Mouse (Mus musculus): Measurements from ENCODE around the gene Zfp13.
A peak's percentile ranks its signal among the peaks of the same experiment; 100 is the strongest.

Zfp13 gene

GRCm38 (mm10) chr17:23550856-23551255 lies 48.4 kb downstream of the Zfp13 start:
- Histone ChIP-seq H3K36me3 (ENCODE audit: insufficient read depth, low read length) (peaks cover 6% of the 10 kb centered on the region), H3K27me3 (ENCODE audit: insufficient read depth, low read length) (peaks cover 18% of the 10 kb centered on the region; the same call in 1 of the 2 replicates), H3K4me3 (replicated peaks; ENCODE audit: low read length) (peak overlapping the region; percentile 87), H3K4me1 (replicated peaks; ENCODE audit: low read depth, low read length) (peaks cover 53% of the 10 kb centered on the region), H3K9me3 (ENCODE audit: low read length) (no peaks in the 10 kb centered on the region)
- no peak for TF ChIP-seq POU5F1 (IDR thresholded peaks at IDR 0.05; ENCODE audit: borderline replicate concordance, low read length)
- TF ChIP-seq NANOG (IDR thresholded peaks at IDR 0.05; ENCODE audit: borderline replicate concordance, low read length): no peak
- TF ChIP-seq CTCF (conservative IDR thresholded peaks at IDR 0.05; ENCODE audit: low read length): no peak

- no peak for TF ChIP-seq CTCF (conservative IDR thresholded peaks at IDR 0.05; ENCODE audit: low read length)
- no peak for TF ChIP-seq NANOG (IDR thresholded peaks at IDR 0.05; ENCODE audit: borderline replicate concordance, low read length)
- TF ChIP-seq POU5F1 (IDR thresholded peaks at IDR 0.05; ENCODE audit: borderline replicate concordance, low read length): no peak
- peaks cover 18% of the 10 kb centered on the region; the same call in 1 of the 2 replicates for H3K27me3 ChIP-seq (ENCODE audit: insufficient read depth, low read length)
Measured at GRCm38 (mm10) chr17:23550188-23550791, 49.0 kb downstream of the Zfp13 start.

GRCm38 (mm10) chr17:23549441-23549840 lies 49.8 kb downstream of the Zfp13 start:
- Histone ChIP-seq H3K36me3 (ENCODE audit: insufficient read depth, low read length) (no peaks in the 10 kb centered on the region), H3K4me1 (replicated peaks; ENCODE audit: low read depth, low read length) (peaks cover 56% of the 10 kb centered on the region), H3K27me3 (ENCODE audit: insufficient read depth, low read length) (peaks cover 18% of the 10 kb centered on the region; the same call in 1 of the 2 replicates), H3K9me3 (ENCODE audit: low read length) (no peaks in the 10 kb centered on the region), H3K4me3 (replicated peaks; ENCODE audit: low read length) (peak overlapping the region; percentile 87)
- TF ChIP-seq NANOG (IDR thresholded peaks at IDR 0.05; ENCODE audit: borderline replicate concordance, low read length): no peak
- TF ChIP-seq POU5F1 (IDR thresholded peaks at IDR 0.05; ENCODE audit: borderline replicate concordance, low read length): no peak
- no peak for TF ChIP-seq CTCF (conservative IDR thresholded peaks at IDR 0.05; ENCODE audit: low read length)

More at GRCm38 (mm10) chr17:23550188-23550791, 49.0 kb downstream of the Zfp13 start:
- H3K4me1 ChIP-seq (replicated peaks; ENCODE audit: low read depth, low read length): peaks cover 53% of the 10 kb centered on the region
- no peaks in the 10 kb centered on the region for H3K9me3 ChIP-seq (ENCODE audit: low read length)
- H3K36me3 ChIP-seq (ENCODE audit: insufficient read depth, low read length): 0 out of 2 replicates have a peak, but pooled peaks cover 4% of the 10 kb centered on the region
- peak overlapping the region; percentile 87 for H3K4me3 ChIP-seq (replicated peaks; ENCODE audit: low read length)

GRCm38 (mm10) chr17:23548615-23549014 lies 50.7 kb downstream of the Zfp13 start:
- Histone ChIP-seq H3K4me3 (replicated peaks; ENCODE audit: low read length) (peak overlapping the region; percentile 87), H3K36me3 (ENCODE audit: insufficient read depth, low read length) (no peaks in the 10 kb centered on the region), H3K4me1 (replicated peaks; ENCODE audit: low read depth, low read length) (peaks cover 61% of the 10 kb centered on the region), H3K27me3 (ENCODE audit: insufficient read depth, low read length) (peaks cover 11% of the 10 kb centered on the region; the same call in 1 of the 2 replicates), H3K9me3 (ENCODE audit: low read length) (no peaks in the 10 kb centered on the region)
- TF ChIP-seq POU5F1 (IDR thresholded peaks at IDR 0.05; ENCODE audit: borderline replicate concordance, low read length) (no peak), CTCF (conservative IDR thresholded peaks at IDR 0.05; ENCODE audit: low read length) (no peak), NANOG (IDR thresholded peaks at IDR 0.05; ENCODE audit: borderline replicate concordance, low read length) (no peak)

DNA sequence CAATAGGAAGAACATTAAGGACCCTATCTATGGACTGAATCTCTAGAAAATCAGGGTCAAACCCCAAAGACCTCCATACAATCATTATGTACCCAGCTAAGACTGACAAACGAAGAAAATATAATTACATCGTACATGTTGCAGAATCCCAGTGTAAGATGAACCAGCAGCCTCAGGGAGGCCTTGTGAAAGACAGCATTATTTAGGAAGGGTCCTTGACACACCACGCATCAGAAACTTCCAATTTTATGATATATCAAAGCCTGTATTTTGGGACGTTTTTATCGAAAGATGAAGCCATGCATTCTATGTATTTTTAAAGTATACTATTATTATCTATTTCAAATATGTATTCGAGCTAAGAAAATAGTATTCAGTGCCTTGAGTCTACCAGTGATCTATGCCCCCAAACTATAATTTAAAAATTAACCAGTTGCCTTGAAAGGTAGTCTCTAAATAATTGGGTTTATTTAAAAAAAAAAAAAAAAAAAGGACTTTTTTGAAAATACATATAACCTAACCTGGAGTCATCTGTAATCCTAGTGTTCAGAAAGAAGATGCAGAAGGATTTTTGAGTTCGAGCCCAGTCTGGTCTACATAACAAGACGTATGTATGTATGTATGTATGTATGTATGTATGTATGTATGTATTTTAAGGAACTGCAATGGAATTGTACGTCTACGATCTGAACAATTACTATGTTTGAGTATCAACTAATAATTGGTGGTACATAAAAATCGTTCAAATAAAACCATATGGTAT lies 51.4 kb downstream of the Zfp13 start:
- peaks cover 69% of the 10 kb centered on the region for H3K4me1 ChIP-seq (replicated peaks; ENCODE audit: low read depth, low read length)
- TF ChIP-seq CTCF (conservative IDR thresholded peaks at IDR 0.05; ENCODE audit: low read length) (no peak), NANOG (IDR thresholded peaks at IDR 0.05; ENCODE audit: borderline replicate concordance, low read length) (no peak), POU5F1 (IDR thresholded peaks at IDR 0.05; ENCODE audit: borderline replicate concordance, low read length) (no peak)
- H3K4me3 ChIP-seq (replicated peaks; ENCODE audit: low read length): peak overlapping the region; percentile 98
- no peaks in the 10 kb centered on the region for H3K36me3 ChIP-seq (ENCODE audit: insufficient read depth, low read length)
- no peaks in the 10 kb centered on the region for H3K9me3 ChIP-seq (ENCODE audit: low read length)
- peaks cover 5% of the 10 kb centered on the region; the same call in 1 of the 2 replicates for H3K27me3 ChIP-seq (ENCODE audit: insufficient read depth, low read length)

DNA sequence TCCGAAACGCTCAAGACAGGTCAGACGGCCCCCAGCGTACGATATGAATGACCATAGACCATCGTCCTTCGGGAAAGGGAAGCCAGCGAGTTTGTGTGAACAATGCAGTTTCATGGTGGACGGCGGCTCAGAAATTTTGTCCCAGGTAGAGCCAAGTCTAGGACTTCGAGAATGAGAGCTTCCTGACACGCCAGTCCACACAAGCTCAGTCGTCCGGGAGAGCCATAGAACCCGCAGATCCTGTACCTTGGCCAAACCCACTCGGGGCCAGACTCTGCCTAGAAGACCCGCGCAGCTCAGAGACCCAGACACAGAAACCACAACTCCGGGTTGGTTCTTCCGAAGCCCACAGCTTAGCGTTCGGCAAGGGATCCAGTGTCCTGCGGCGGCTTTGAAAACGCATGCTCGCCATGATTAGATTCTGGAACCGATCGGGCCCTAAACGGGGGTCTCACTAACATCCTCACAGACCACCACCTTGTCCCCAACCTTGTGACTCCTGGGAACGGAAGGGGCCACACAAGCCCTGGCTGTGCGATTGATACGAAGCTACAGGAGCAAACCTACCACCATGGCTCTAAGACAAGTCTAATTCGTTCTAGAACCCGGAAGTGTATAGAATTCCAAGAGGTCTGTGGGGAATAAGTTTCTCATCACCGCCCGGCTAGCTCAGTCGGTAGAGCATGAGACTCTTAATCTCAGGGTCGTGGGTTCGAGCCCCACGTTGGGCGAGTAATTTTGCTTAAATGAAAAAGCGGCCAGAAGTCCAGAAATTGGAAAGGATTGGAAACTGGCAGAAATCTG lies 52.4 kb downstream of the Zfp13 start:
- H3K4me3 ChIP-seq (replicated peaks; ENCODE audit: low read length): peak overlapping the region; percentile 98
- no peak for TF ChIP-seq CTCF (conservative IDR thresholded peaks at IDR 0.05; ENCODE audit: low read length)
- TF ChIP-seq POU5F1 (IDR thresholded peaks at IDR 0.05; ENCODE audit: borderline replicate concordance, low read length): no peak
- no peak for TF ChIP-seq NANOG (IDR thresholded peaks at IDR 0.05; ENCODE audit: borderline replicate concordance, low read length)
- no peaks in the 10 kb centered on the region for H3K9me3 ChIP-seq (ENCODE audit: low read length)
- no peaks in the 10 kb centered on the region for H3K36me3 ChIP-seq (ENCODE audit: insufficient read depth, low read length)
- H3K27me3 ChIP-seq (ENCODE audit: insufficient read depth, low read length): no peaks in the 10 kb centered on the region; the same call in 1 of the 2 replicates
- peaks cover 69% of the 10 kb centered on the region for H3K4me1 ChIP-seq (replicated peaks; ENCODE audit: low read depth, low read length)

DNA sequence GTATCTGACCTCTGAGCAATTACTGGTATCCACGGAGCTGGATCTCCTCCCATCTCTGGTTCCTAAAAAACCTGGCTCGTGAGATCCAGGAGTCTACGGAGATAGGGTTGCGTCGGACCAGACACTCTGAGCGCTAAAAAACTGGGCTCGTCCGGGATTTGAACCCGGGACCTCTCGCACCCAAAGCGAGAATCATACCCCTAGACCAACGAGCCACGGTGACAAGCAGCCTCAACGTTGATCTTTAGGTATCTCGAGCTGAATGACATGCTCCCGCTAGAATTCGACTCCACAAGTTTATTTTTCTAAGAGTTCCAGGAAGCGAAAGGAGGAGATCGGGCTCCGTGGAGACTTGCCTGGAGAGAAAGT lies 53.0 kb downstream of the Zfp13 start:
- H3K4me1 ChIP-seq (replicated peaks; ENCODE audit: low read depth, low read length): peaks cover 70% of the 10 kb centered on the region
- no peaks in the 10 kb centered on the region; the same call in 1 of the 2 replicates for H3K27me3 ChIP-seq (ENCODE audit: insufficient read depth, low read length)
- peak overlapping the region; percentile 98 for H3K4me3 ChIP-seq (replicated peaks; ENCODE audit: low read length)
- H3K36me3 ChIP-seq (ENCODE audit: insufficient read depth, low read length): no peaks in the 10 kb centered on the region
- no peaks in the 10 kb centered on the region for H3K9me3 ChIP-seq (ENCODE audit: low read length)
- no peak for TF ChIP-seq POU5F1 (IDR thresholded peaks at IDR 0.05; ENCODE audit: borderline replicate concordance, low read length)
- TF ChIP-seq NANOG (IDR thresholded peaks at IDR 0.05; ENCODE audit: borderline replicate concordance, low read length): no peak
- TF ChIP-seq CTCF (conservative IDR thresholded peaks at IDR 0.05; ENCODE audit: low read length): no peak

DNA sequence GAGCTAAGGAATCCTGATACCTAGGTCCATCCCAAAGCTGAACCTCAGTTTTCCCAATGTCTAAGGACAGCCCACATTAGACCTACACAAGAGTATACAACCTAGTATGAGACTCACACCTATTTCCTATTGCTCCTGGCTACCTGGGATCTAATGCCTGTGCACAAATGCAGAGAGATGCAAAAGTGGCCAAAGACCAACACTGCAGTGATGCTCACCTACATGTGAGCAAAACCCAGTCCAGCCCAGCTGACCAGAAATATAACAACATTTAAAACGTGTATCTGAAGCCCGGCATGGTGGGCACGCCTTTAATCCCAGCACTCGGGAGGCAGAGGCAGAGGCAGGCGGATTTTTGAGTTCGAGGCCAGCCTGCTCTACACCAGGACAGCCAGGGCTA lies 53.4 kb downstream of the Zfp13 start:
- peak overlapping the region; percentile 98 for H3K4me3 ChIP-seq (replicated peaks; ENCODE audit: low read length)
- peaks cover 70% of the 10 kb centered on the region for H3K4me1 ChIP-seq (replicated peaks; ENCODE audit: low read depth, low read length)
- H3K36me3 ChIP-seq (ENCODE audit: insufficient read depth, low read length): no peaks in the 10 kb centered on the region
- no peaks in the 10 kb centered on the region for H3K27me3 ChIP-seq (ENCODE audit: insufficient read depth, low read length)
- no peak for TF ChIP-seq POU5F1 (IDR thresholded peaks at IDR 0.05; ENCODE audit: borderline replicate concordance, low read length)
- no peak for TF ChIP-seq CTCF (conservative IDR thresholded peaks at IDR 0.05; ENCODE audit: low read length)
- no peak for TF ChIP-seq NANOG (IDR thresholded peaks at IDR 0.05; ENCODE audit: borderline replicate concordance, low read length)
- no peaks in the 10 kb centered on the region for H3K9me3 ChIP-seq (ENCODE audit: low read length)
